Mouse (Mus musculus): ENCODE data around the gene Arntl. TPM values are rescaled to one million over a fixed set of nuclear protein-coding genes. Genes with fewer than 3 reads are reported as not detected.
A peak's percentile ranks its signal among the peaks of the same experiment; 100 is the strongest.

Gene Arntl
- polyA plus RNA-seq, 1 experiment from 2014 or later: 7.6 TPM

DNA sequence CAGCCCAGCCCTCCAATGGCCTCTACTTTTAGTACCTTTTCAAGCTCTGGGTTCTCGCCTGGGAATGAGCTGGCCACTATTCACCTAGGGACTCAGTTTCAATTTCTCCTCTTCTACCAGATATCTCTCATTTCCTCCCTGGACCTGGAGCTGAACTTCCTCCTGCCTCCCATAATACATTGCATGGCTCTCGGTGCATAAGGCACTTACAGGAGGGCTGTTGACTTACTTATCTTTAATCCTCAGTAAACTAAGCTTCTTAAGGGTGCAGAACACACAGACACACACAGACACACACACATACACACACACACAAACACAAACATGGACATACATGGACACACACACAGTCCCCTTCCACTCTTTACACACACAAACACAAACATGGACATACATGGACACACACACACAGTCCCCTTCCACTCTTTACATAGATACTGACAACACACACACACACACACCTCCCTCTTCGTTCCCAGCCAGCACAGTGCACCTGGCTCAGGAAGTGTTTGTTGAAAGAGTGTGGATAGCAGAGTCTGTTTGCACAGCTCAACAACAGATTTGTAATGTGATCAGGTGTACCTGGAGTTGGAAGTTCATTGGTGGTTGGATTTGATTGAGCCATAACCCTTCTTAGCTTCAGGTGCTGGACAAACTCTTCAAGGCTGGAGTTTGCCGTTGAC is 32.3 kb downstream of the Arntl start:
- Histone ChIP-seq H3K9ac (ENCODE audit: low read depth, low read length) (no peak overlapping the region), H3K27me3 (ENCODE audit: control insufficient read depth, insufficient read depth, low read length) (no peaks in the 10 kb centered on the region), H3K36me3 (ENCODE audit: control insufficient read depth, insufficient read depth, low read length) (no peaks in the 10 kb centered on the region), H3K4me1 (ENCODE audit: control insufficient read depth, insufficient read depth, low read length) (peaks cover 18% of the 10 kb centered on the region), H3K4me3 (ENCODE audit: low read depth, low read length) (no peak overlapping the region), H3K9me3 (replicated peaks; ENCODE audit: control insufficient read depth, low read length) (no peaks in the 10 kb centered on the region), H3K27ac (ENCODE audit: low read depth, low read length) (no peak overlapping the region), H3K4me2 (no peak overlapping the region)
- WGBS (ENCODE audit: insufficient replicate concordance): 58% methylated on average over 4 of the region's 4 CpGs
- no peak for ATAC-seq (replicated peaks; ENCODE audit: insufficient number of reproducible peaks, low FRiP score, low TSS enrichment)

DNA sequence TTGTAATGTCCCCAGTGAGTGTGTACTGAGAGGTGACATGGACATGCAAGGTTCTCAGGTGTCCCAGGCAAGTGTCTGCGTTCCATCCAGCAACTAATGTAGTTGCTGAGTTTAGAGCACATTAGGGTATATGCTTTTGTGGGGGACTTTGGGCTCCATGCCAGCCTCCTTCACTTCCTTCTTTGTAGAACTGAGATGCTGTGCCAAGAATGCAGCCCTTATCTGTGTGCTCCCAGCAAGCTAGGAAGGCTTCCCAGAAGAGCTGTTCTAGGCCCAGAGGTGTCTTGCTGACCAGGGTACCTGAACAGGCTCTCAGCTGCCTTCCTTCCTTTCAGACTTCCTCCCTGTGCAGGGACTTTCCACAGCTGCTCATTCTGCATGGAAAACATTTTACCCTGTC is 33.2 kb downstream of the Arntl start:
- Histone ChIP-seq H3K4me2 (no peak overlapping the region), H3K4me3 (ENCODE audit: low read depth, low read length) (no peak overlapping the region), H3K4me1 (ENCODE audit: control insufficient read depth, insufficient read depth, low read length) (peaks cover 18% of the 10 kb centered on the region), H3K27me3 (ENCODE audit: control insufficient read depth, insufficient read depth, low read length) (no peaks in the 10 kb centered on the region), H3K27ac (ENCODE audit: low read depth, low read length) (no peak overlapping the region), H3K9ac (ENCODE audit: low read depth, low read length) (no peak overlapping the region), H3K36me3 (ENCODE audit: control insufficient read depth, insufficient read depth, low read length) (no peaks in the 10 kb centered on the region), H3K9me3 (replicated peaks; ENCODE audit: control insufficient read depth, low read length) (no peaks in the 10 kb centered on the region)
- no peak for ATAC-seq (replicated peaks; ENCODE audit: insufficient number of reproducible peaks, low FRiP score, low TSS enrichment)
- 65% methylated on average over 1 of the region's 1 CpGs for WGBS (ENCODE audit: insufficient replicate concordance)

DNA sequence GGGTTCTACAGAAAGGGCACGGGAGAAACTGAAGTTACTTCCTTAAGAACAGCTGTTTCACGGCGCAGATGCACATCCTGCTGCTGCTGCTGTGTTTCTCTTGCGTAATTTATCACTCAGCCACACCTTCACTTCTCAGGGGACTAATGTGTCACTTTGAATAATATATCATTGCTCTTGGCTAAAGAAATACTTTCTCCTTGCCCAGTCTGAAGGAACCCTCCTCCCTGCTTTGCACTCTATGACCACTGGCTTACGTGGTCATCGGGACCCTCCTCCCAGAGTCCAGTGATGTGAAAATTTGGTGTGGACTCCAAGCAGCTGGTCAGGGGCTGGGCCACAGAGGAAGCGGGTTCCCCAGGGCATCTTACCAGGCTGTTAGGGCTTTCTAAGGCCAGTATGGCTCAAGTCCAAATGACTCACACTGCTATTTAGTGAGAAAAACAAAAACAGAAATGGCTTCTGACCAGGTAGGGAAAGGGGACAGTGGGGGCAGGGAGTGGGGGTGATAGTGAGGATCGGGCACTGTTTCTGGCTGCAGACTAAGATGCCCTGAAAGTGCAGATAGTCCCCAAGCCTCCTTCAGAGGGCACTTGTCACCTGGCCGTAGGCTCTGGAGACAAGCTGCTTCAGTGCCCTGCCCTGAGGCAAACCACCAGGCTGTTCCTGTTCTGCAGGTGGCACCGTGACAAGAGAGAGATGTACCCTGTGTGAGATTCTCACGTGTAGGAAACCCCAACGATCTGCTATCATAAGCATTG is 34.8 kb downstream of the Arntl start:
- H3K27me3 ChIP-seq (ENCODE audit: control insufficient read depth, insufficient read depth, low read length): no peaks in the 10 kb centered on the region
- 70% methylated on average over 12 of the region's 12 CpGs for WGBS (ENCODE audit: insufficient replicate concordance)
- no peak for ATAC-seq (replicated peaks; ENCODE audit: insufficient number of reproducible peaks, low FRiP score, low TSS enrichment)
- H3K27ac ChIP-seq (ENCODE audit: low read depth, low read length): no peak overlapping the region
- peaks cover 18% of the 10 kb centered on the region for H3K4me1 ChIP-seq (ENCODE audit: control insufficient read depth, insufficient read depth, low read length)
- no peak overlapping the region for H3K4me3 ChIP-seq (ENCODE audit: low read depth, low read length)
- no peaks in the 10 kb centered on the region for H3K36me3 ChIP-seq (ENCODE audit: control insufficient read depth, insufficient read depth, low read length)
- H3K9me3 ChIP-seq (replicated peaks; ENCODE audit: control insufficient read depth, low read length): no peaks in the 10 kb centered on the region
- no peak overlapping the region for H3K9ac ChIP-seq (ENCODE audit: low read depth, low read length)
- no peak overlapping the region for H3K4me2 ChIP-seq

DNA sequence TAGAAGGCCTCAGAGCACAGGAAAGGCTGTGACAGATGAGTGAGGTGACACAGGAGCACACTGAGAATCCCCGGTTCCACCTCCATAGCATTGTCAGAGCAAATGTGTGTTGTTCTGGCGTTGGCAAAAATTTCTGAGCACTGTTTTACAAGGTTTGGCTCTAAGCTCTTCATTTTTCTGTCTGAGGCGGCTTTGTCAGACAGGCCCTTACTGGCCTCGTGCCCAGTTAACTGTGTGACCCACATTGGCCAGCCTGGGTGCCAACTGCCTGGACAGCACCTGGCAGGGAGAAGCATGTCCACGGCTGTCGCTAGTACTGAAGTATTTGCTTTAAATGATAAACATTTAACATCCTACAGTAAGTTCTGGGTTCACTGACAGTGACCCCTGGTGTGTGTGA is 35.4 kb downstream of the Arntl start:
- Histone ChIP-seq H3K4me2 (no peak overlapping the region), H3K27ac (ENCODE audit: low read depth, low read length) (no peak overlapping the region), H3K9me3 (replicated peaks; ENCODE audit: control insufficient read depth, low read length) (no peaks in the 10 kb centered on the region), H3K36me3 (ENCODE audit: control insufficient read depth, insufficient read depth, low read length) (no peaks in the 10 kb centered on the region), H3K4me3 (ENCODE audit: low read depth, low read length) (no peak overlapping the region), H3K27me3 (ENCODE audit: control insufficient read depth, insufficient read depth, low read length) (no peaks in the 10 kb centered on the region), H3K9ac (ENCODE audit: low read depth, low read length) (no peak overlapping the region), H3K4me1 (ENCODE audit: control insufficient read depth, insufficient read depth, low read length) (peaks cover 18% of the 10 kb centered on the region)
- 72% methylated on average over 6 of the region's 6 CpGs for WGBS (ENCODE audit: insufficient replicate concordance)
- ATAC-seq (replicated peaks; ENCODE audit: insufficient number of reproducible peaks, low FRiP score, low TSS enrichment): no peak

DNA sequence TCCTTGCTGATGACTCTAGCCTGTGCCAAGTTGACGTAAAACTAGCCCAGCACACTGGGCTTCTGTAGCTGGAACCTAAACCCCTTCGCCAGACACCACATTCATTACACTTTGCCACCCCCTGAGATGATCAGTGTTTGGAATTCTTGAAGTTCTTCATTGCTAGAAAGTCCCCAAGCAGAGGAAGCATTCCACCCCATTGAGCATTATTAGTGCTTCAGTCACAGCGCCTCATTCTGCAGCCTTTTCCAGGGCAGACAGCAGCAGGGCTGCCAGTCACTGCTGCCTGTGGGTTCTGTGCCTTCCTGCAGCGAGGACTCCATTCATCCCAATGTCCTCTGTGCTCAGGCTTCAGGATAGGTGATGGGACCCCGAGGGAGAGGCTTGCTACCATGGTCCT is 37.9 kb downstream of the Arntl start:
- 72% methylated on average over 5 of the region's 5 CpGs for WGBS (ENCODE audit: insufficient replicate concordance)
- no peak overlapping the region for H3K9ac ChIP-seq (ENCODE audit: low read depth, low read length)

DNA sequence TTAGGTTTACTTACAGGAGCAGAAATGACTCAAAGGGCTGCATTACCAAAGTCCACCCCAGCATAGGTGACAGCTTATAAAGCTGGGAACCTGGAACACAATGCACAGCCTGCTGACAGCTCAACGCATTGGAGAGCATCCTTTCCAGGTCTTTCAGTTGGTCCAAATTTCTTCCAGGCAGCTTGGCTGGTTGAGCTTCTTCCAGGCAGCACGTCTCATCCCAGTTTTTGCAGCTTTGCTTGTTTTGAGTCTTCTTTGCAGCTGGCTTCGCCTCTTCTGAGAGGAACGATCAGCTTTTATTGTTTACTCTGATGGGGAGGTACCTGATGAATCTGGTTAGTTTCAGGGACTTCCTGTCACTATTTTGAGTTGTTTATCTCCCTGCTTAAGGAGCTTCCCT is 39.2 kb downstream of the Arntl start:
- H3K4me1 ChIP-seq (ENCODE audit: control insufficient read depth, insufficient read depth, low read length): peaks cover 33% of the 10 kb centered on the region
- no peak overlapping the region for H3K4me3 ChIP-seq (ENCODE audit: low read depth, low read length)
- no peaks in the 10 kb centered on the region for H3K9me3 ChIP-seq (replicated peaks; ENCODE audit: control insufficient read depth, low read length)
- H3K9ac ChIP-seq (ENCODE audit: low read depth, low read length): no peak overlapping the region
- no peak overlapping the region for H3K27ac ChIP-seq (ENCODE audit: low read depth, low read length)
- H3K36me3 ChIP-seq (ENCODE audit: control insufficient read depth, insufficient read depth, low read length): no peaks in the 10 kb centered on the region
- H3K4me2 ChIP-seq: no peak overlapping the region
- WGBS (ENCODE audit: insufficient replicate concordance): 69% methylated on average over 4 of the region's 4 CpGs
- ATAC-seq (replicated peaks; ENCODE audit: insufficient number of reproducible peaks, low FRiP score, low TSS enrichment): no peak
- no peaks in the 10 kb centered on the region for H3K27me3 ChIP-seq (ENCODE audit: control insufficient read depth, insufficient read depth, low read length)

More for the DNA sequence above, 37.9 kb downstream of the Arntl start:
- H3K36me3 ChIP-seq (ENCODE audit: control insufficient read depth, insufficient read depth, low read length): no peaks in the 10 kb centered on the region
- no peaks in the 10 kb centered on the region for H3K9me3 ChIP-seq (replicated peaks; ENCODE audit: control insufficient read depth, low read length)
- no peak overlapping the region for H3K4me3 ChIP-seq (ENCODE audit: low read depth, low read length)
- no peaks in the 10 kb centered on the region for H3K27me3 ChIP-seq (ENCODE audit: control insufficient read depth, insufficient read depth, low read length)
- H3K4me2 ChIP-seq: no peak overlapping the region
- H3K27ac ChIP-seq (ENCODE audit: low read depth, low read length): no peak overlapping the region
- no peak for ATAC-seq (replicated peaks; ENCODE audit: insufficient number of reproducible peaks, low FRiP score, low TSS enrichment)
- H3K4me1 ChIP-seq (ENCODE audit: control insufficient read depth, insufficient read depth, low read length): peaks cover 32% of the 10 kb centered on the region

DNA sequence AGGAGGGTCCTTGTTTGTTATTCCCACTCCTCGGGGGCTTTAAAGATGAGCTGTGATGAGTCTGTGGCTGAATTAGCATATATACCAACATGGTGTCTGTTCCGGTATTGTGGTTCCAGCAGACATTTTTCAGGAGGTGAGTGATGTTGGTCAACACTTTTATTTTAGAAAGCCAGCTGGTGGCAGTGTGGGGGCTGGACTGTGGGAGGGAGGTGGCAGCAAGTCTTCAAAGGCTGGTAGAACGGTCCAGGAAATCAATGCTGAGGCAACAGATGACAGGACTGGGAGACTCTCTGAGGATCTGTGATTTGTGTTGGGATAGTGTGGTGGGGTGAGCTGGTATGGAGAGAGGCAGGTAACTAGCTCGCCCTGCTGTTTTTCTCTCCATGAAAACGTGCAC is 39.9 kb downstream of the Arntl start:
- H3K27ac ChIP-seq (ENCODE audit: low read depth, low read length): no peak overlapping the region
- 73% methylated on average over 5 of the region's 5 CpGs for WGBS (ENCODE audit: insufficient replicate concordance)
- no peaks in the 10 kb centered on the region for H3K36me3 ChIP-seq (ENCODE audit: control insufficient read depth, insufficient read depth, low read length)
- H3K4me2 ChIP-seq: no peak overlapping the region
- H3K27me3 ChIP-seq (ENCODE audit: control insufficient read depth, insufficient read depth, low read length): no peaks in the 10 kb centered on the region
- H3K9ac ChIP-seq (ENCODE audit: low read depth, low read length): no peak overlapping the region
- no peak overlapping the region for H3K4me3 ChIP-seq (ENCODE audit: low read depth, low read length)
- ATAC-seq (replicated peaks; ENCODE audit: insufficient number of reproducible peaks, low FRiP score, low TSS enrichment): no peak
- no peaks in the 10 kb centered on the region for H3K9me3 ChIP-seq (replicated peaks; ENCODE audit: control insufficient read depth, low read length)
- H3K4me1 ChIP-seq (ENCODE audit: control insufficient read depth, insufficient read depth, low read length): peaks cover 36% of the 10 kb centered on the region

DNA sequence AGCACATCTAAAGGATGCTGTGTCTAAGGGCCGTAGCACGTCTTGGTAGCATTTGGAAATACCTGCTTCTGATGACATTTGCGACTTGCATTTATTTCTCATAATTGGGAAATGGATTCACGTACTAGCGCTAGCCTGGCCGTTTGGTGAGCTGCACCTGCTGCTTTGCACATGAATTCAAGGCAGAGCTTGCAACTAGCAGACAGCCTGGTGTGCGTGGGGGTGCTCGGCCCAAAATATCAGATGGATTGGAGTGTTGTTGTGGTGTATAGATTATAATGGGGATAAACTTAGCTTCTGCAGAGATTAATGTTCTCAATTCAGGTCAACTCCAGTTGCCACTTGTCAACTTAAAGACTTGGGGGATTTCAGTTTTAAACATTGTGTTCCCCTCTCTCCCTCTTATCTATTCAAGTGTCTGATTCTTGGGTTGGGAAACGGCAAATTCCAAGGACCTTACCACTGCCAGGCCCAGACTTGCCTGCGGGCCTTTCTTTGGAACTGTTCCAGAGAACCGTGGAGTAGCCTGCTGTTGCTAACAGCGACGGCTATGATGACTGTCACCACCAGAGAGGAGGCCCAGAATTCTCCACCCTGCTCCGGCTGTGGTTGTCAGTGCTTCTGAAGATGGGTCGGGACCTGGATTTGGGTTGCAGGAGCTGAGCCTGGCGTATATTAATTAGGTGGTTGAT is 42.0 kb downstream of the Arntl start:
- Histone ChIP-seq H3K27ac (ENCODE audit: low read depth, low read length) (0 out of 2 replicates have a peak overlapping the region, but pooled peaks have one; percentile 93), H3K4me3 (ENCODE audit: low read depth, low read length) (no peak overlapping the region), H3K9ac (ENCODE audit: low read depth, low read length) (no peak overlapping the region), H3K4me1 (ENCODE audit: control insufficient read depth, insufficient read depth, low read length) (peaks cover 31% of the 10 kb centered on the region), H3K27me3 (ENCODE audit: control insufficient read depth, insufficient read depth, low read length) (no peaks in the 10 kb centered on the region), H3K9me3 (replicated peaks; ENCODE audit: control insufficient read depth, low read length) (no peaks in the 10 kb centered on the region), H3K4me2 (no peak overlapping the region), H3K36me3 (ENCODE audit: control insufficient read depth, insufficient read depth, low read length) (no peaks in the 10 kb centered on the region)
- 56% methylated on average over 16 of the region's 16 CpGs for WGBS (ENCODE audit: insufficient replicate concordance)
- ATAC-seq (replicated peaks; ENCODE audit: insufficient number of reproducible peaks, low FRiP score, low TSS enrichment): no peak

Measured in heart, embryonic 11.5 days (tissue).